Mouse (Mus musculus): ENCODE measurements around the gene Bcl2l12. TPM values are rescaled to one million over a fixed set of nuclear protein-coding genes. Genes with fewer than 3 reads are reported as not detected.

The Bcl2l12 gene
- polyA plus RNA-seq, 1 experiment from 2014 or later, result 57.9 TPM

- Histone ChIP-seq H3K4me1 (peaks cover 49% of the 10 kb centered on the region), H3K4me3 (peak overlapping the region; percentile 20; the same call in 1 of the 2 replicates), H3K27ac (no peak overlapping the region), H3K36me3 (peaks cover 66% of the 10 kb centered on the region), H3K9me3 (no peaks in the 10 kb centered on the region), H3K27me3 (ENCODE audit: insufficient read depth, poor library complexity, severe bottlenecking) (no peaks in the 10 kb centered on the region)
- 70% methylated on average over 11 of the region's 11 CpGs for WGBS
- no peak for DNase-seq (ENCODE audit: low spot score)
Observed at GRCm38 (mm10) chr7:44999753-45000152, 1.2 kb upstream of the Bcl2l12 start.

GRCm38 (mm10) chr7:44997940-44998428, 528 bp downstream of the Bcl2l12 start:
- Histone ChIP-seq H3K36me3 (peaks cover 68% of the 10 kb centered on the region), H3K4me3 (peak overlapping the region; percentile 76), H3K9me3 (no peaks in the 10 kb centered on the region), H3K4me1 (peaks cover 48% of the 10 kb centered on the region), H3K27ac (peak overlapping the region; percentile 92), H3K27me3 (ENCODE audit: insufficient read depth, poor library complexity, severe bottlenecking) (no peaks in the 10 kb centered on the region)
- WGBS, result 3% methylated on average over 15 of the region's 15 CpGs
- no peak for DNase-seq (ENCODE audit: low spot score)

DNA sequence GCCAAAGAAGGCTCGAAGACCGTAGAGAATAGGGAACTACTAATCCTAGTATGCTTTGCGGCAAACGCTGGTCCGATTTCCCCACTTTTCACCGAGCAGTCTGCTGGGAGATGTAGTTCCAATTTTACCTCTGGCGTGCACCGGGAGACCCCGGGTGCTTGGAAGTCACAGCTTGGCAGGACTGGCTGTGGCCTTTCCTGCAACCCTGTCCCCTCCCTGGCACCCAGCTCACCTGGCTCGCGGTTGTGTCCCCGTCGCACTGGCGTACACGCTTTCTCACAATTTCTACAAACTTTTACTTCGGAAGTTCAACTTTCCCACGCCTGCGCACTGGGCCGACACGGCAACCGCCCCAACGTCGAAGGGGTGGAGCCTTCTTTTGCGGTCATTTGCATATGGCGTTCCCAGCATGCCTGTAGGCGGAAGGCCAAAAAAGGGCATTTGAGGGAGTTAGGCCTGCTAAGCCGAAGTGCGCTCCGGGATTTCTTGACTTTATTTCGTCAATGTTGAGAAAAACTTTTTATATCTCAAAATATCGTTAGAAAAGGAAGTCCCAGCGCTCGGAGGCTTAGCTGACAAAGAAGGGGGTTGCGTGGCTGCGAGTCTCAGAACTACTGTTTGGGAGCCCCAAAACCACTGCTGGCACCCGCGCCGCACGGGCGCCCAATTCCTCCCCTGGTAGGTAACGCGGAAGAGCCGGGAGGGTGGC, 1.1 kb downstream of the Bcl2l12 start, which contains the start of gene Irf3:
TSS of gene Irf3 (plus strand) at position 418 of the 709 bp plus-strand sequence.
- Histone ChIP-seq H3K4me3 (peak within 1 kb of the TSS; percentile 76), H3K27ac (peak within 1 kb of the TSS; percentile 92), H3K9me3 (no peaks in the 10 kb centered on the region), H3K4me1 (peaks cover 48% of the 10 kb centered on the region), H3K27me3 (ENCODE audit: insufficient read depth, poor library complexity, severe bottlenecking) (no peaks in the 10 kb centered on the region), H3K36me3 (peaks cover 68% of the 10 kb centered on the region)
- under 1% methylated on average over 43 of the region's 43 CpGs for WGBS
- peak; percentile 98 for DNase-seq (ENCODE audit: low spot score)

DNA sequence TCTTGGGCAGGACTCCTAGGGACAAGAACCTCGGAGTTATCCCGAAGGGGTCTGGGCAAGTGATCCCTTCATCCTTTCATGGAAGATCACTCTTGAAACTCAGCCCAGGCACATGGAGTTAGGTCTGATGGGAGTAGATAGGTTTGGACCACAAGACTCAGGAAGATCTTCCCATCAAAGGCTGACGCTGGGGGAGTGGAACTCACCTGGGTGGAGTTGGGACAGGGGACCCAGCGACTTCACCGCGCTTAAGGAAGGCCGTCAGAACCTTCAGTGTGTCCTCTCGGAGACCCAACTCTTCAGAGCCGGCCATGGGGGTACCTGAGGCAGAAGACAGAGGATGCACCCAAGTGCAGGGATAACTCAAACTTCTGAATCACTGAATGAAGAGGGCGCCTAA, 1.8 kb downstream of the Bcl2l12 start:
- Histone ChIP-seq H3K27ac (peak overlapping the region; percentile 92), H3K9me3 (no peaks in the 10 kb centered on the region), H3K27me3 (ENCODE audit: insufficient read depth, poor library complexity, severe bottlenecking) (no peaks in the 10 kb centered on the region), H3K4me3 (peak overlapping the region; percentile 76), H3K4me1 (peaks cover 48% of the 10 kb centered on the region), H3K36me3 (peaks cover 68% of the 10 kb centered on the region)
- DNase-seq (ENCODE audit: low spot score), result no peak
- WGBS, result 15% methylated on average over 10 of the region's 10 CpGs

- H3K4me3 ChIP-seq, result peak overlapping the region; percentile 95
- H3K9me3 ChIP-seq, result no peaks in the 10 kb centered on the region
- peak overlapping the region; percentile 99 for H3K27ac ChIP-seq
- no peak for DNase-seq (ENCODE audit: low spot score)
- no peaks in the 10 kb centered on the region for H3K27me3 ChIP-seq (ENCODE audit: insufficient read depth, poor library complexity, severe bottlenecking)
- peaks cover 52% of the 10 kb centered on the region for H3K36me3 ChIP-seq
- under 1% methylated on average over 29 of the region's 29 CpGs for WGBS
- peaks cover 34% of the 10 kb centered on the region for H3K4me1 ChIP-seq
Observed at GRCm38 (mm10) chr7:44986879-44987718, 11.4 kb downstream of the Bcl2l12 start.

DNA sequence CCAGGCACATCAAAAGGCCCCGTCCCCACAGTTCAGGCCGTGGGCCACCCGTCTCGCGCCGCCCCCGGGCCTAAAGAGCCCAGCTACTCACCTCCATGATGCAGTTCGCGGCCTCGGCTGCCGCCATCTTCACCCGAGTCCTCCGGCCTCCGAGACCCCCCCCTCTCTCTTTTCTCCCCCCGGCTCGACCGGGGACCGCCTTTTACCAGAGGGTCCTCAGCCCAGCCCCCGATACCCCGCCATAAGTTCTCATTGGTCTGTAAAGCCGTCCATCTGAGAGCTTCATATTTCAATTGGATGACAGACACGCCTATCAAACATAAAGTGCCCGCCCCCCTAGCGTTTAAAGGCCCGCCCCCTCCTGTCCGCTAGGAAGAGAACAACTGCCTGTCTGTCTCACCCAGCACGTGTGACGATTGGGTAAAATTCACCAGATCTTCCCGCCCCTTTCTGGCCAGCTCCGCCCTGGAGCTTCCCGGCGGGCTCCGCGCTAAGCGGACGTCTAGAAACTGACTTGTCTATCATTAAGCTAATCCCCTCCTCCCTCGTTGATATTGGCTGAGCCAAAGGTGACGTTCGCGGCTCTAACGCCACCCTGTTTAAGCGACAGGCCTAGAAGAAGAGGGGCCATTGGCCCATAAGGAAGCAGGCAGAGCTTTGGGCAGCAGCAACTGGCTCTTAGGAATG, 12.2 kb downstream of the Bcl2l12 start, which contains the start of gene Prmt1:
TSS of gene Prmt1 (minus strand) at position 377 of the 687 bp plus-strand sequence.
- H3K36me3 ChIP-seq, result peaks cover 52% of the 10 kb centered on the region

DNA sequence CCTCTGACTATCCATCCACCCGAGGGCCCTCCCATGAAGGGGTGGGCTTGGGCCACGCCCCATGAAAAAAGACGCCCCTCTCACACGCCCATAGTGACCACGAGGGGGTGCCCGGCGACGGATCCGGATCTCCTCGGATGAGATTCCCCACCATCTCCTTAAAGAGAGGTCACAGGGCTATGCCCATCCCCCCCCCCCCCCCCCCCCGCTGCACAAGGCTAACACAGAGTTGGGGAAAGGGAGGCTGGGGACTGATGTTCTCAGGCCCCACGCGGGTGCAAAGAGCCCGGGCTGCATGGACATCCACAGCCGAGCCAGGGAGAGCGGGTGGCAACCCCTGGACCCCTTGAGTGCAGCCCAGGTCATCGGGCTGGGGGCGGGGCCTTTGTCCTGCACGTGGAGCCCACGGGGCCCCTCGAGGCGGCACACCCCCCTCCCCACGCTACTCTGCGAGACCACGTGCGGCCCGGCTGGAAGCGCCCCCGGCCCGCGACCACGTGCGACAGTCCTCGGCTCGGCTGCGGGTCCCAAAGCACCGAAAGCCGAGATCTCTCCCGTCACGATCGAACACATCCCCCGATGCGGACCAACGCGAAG, 12.8 kb downstream of the Bcl2l12 start:
- Histone ChIP-seq H3K27ac (peak overlapping the region; percentile 99), H3K36me3 (peaks cover 53% of the 10 kb centered on the region), H3K9me3 (no peaks in the 10 kb centered on the region), H3K4me1 (peaks cover 34% of the 10 kb centered on the region), H3K4me3 (peak overlapping the region; percentile 95), H3K27me3 (ENCODE audit: insufficient read depth, poor library complexity, severe bottlenecking) (no peaks in the 10 kb centered on the region)
- DNase-seq (ENCODE audit: low spot score), result peak; percentile 94
- under 1% methylated on average over 41 of the region's 45 CpGs for WGBS

More for the DNA sequence above, 12.2 kb downstream of the Bcl2l12 start, which contains the start of gene Prmt1:
- no peaks in the 10 kb centered on the region for H3K27me3 ChIP-seq (ENCODE audit: insufficient read depth, poor library complexity, severe bottlenecking)
- peak within 1 kb of the TSS; percentile 95 for H3K4me3 ChIP-seq
- H3K4me1 ChIP-seq, result peaks cover 34% of the 10 kb centered on the region
- peak; percentile 100 for DNase-seq (ENCODE audit: low spot score)
- under 1% methylated on average over 42 of the region's 42 CpGs for WGBS
- H3K27ac ChIP-seq, result peak within 1 kb of the TSS; percentile 99
- H3K9me3 ChIP-seq, result no peaks in the 10 kb centered on the region

GRCm38 (mm10) chr7:44984833-44985164, 13.7 kb downstream of the Bcl2l12 start:
- WGBS, result 49% methylated on average over 3 of the region's 3 CpGs
- peaks cover 53% of the 10 kb centered on the region for H3K36me3 ChIP-seq
- peaks cover 34% of the 10 kb centered on the region for H3K4me1 ChIP-seq
- no peak for DNase-seq (ENCODE audit: low spot score)
- H3K27ac ChIP-seq, result 0 out of 2 replicates have a peak overlapping the region, but pooled peaks have one; percentile 99
- peak overlapping the region; percentile 95 for H3K4me3 ChIP-seq
- H3K27me3 ChIP-seq (ENCODE audit: insufficient read depth, poor library complexity, severe bottlenecking), result no peaks in the 10 kb centered on the region
- H3K9me3 ChIP-seq, result no peaks in the 10 kb centered on the region

DNA sequence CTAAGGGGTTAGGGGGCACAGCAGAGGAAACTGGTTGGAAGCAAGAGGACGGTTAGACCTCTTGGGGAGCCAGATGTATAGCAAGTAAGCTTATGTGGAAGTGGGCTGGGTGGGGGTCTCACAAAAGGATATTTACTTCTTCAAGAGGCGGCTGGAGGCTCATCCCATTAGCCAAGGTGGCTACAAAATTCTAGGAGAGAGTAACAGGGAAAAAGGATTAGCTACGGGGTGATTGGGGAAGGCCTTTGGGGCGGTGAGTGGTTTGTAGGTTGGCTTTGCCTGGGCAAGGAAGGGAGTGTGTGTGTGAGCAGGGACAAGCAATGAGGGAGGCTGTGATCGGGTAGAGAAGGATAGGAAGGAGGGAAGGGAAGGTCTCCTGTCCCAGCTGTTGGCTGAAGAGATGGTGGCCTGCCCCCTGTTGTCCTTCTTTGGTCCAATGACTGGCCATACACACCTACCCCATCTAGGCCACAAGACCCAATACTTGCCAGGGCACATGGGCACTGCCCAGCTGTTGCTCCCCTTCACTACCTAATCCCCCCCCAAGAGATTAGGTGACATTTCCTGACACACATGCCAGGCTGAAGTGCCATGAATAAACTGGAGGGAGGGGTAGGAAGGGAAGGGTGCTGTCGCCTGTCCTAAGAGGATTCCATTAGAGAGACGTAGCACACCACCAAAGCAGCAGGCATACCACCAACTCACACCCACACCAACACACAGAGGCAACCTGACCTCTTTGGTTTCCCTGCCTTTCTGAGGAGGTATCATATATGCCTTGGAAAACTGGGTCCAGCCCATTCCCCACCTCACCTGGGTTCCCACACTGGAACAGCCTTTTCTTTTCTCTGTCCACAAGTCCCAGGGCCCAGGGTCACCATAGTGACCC, 14.3 kb downstream of the Bcl2l12 start:
- 76% methylated on average over 7 of the region's 7 CpGs for WGBS
- Histone ChIP-seq H3K27ac (0 out of 2 replicates have a peak overlapping the region, but pooled peaks have one; percentile 8), H3K4me3 (peak overlapping the region; percentile 95), H3K36me3 (peaks cover 53% of the 10 kb centered on the region), H3K27me3 (ENCODE audit: insufficient read depth, poor library complexity, severe bottlenecking) (no peaks in the 10 kb centered on the region), H3K4me1 (peaks cover 33% of the 10 kb centered on the region), H3K9me3 (no peaks in the 10 kb centered on the region)
- DNase-seq (ENCODE audit: low spot score), result no peak

DNA sequence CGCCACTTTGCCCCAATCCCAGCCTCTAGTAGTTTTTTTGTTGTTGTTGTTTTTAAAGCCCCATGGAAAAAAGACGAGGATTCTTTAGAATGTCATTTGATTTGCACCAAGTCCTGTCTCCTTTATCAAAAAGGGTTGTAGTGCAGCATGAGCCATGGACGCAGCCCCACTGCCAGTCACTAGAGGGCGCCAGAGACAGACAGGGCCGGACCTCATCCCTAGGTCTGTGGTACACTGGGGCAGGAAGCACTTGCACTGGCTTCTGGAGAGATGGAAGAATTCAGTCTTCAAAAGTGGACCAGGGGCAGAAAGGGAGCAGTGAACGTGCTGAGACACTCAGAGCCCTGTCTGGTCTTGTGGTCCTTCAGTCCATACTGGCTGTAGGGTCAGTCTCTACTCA, 15.4 kb downstream of the Bcl2l12 start:
- DNase-seq (ENCODE audit: low spot score), result peak; percentile 91
- Histone ChIP-seq H3K27ac (no peak overlapping the region), H3K36me3 (peaks cover 59% of the 10 kb centered on the region), H3K27me3 (ENCODE audit: insufficient read depth, poor library complexity, severe bottlenecking) (no peaks in the 10 kb centered on the region), H3K9me3 (no peaks in the 10 kb centered on the region), H3K4me3 (no peak overlapping the region), H3K4me1 (peaks cover 26% of the 10 kb centered on the region)
- WGBS, result 41% methylated on average over 6 of the region's 6 CpGs

DNA sequence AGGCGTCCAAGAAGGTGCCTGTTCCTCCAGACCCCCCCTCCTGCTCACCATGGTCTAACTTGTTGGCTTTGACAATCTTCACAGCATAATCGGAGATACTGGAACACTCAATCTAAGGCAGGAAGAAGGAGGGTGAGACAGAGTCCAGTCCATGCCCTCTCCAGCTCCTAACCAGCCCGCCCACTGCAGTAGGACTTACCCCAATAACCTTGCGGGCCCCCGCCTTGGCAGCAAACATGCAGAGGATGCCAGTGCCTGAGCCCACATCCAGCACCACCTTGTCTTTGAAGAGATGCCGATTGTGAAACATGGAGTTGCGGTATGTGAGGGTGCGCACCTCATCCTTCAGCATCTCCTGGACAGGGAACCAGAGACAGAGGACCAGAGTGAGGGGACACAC, 17.0 kb downstream of the Bcl2l12 start:
- H3K9me3 ChIP-seq, result no peaks in the 10 kb centered on the region
- 96% methylated on average over 8 of the region's 8 CpGs for WGBS
- H3K27me3 ChIP-seq (ENCODE audit: insufficient read depth, poor library complexity, severe bottlenecking), result no peaks in the 10 kb centered on the region
- no peak overlapping the region for H3K27ac ChIP-seq
- DNase-seq (ENCODE audit: low spot score), result no peak
- H3K4me1 ChIP-seq, result peaks cover 25% of the 10 kb centered on the region
- H3K4me3 ChIP-seq, result no peak overlapping the region
- H3K36me3 ChIP-seq, result peaks cover 74% of the 10 kb centered on the region
